Mouse (Mus musculus): ENCODE data around the gene Dnah3. TPM values are rescaled to one million over a fixed set of nuclear protein-coding genes. Genes with fewer than 3 reads are reported as not detected.

The Dnah3 gene
- polyA plus RNA-seq, 1 experiment from 2014 or later = 0.01 TPM

DNA sequence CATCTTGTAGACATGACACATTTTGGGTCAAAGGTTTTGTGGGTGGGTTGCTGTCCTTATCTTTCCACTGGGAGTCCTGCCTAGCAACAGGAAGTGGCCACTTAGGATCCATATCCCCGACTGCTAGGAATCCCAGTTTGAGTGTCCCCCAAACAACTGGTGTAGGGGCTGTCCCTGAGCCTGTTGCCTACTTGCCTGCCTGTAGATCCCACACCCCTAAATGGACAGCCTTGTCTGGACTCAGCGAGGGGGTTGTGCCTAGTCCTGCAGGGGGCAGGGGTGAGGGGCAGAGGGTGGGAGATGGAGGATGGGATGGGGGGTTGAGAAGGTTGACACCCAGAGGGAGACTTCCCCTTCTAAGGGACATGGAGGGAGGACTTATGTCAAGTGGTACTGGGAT lies 125.8 kb downstream of the Dnah3 start:
- WGBS = 69% methylated on average over 2 of the region's 2 CpGs
- H3K9ac ChIP-seq = no peak overlapping the region
- no peaks in the 10 kb centered on the region for H3K36me3 ChIP-seq
- no peak overlapping the region for H3K4me3 ChIP-seq (replicated peaks)
- no peak overlapping the region for H3K27ac ChIP-seq
- no peaks in the 10 kb centered on the region for H3K4me1 ChIP-seq
- no peaks in the 10 kb centered on the region for H3K9me3 ChIP-seq
- no peak overlapping the region for H3K4me2 ChIP-seq
- no peak for ATAC-seq (ENCODE audit: insufficient read depth, low FRiP score, low read depth)
- H3K27me3 ChIP-seq (replicated peaks) = no peaks in the 10 kb centered on the region

DNA sequence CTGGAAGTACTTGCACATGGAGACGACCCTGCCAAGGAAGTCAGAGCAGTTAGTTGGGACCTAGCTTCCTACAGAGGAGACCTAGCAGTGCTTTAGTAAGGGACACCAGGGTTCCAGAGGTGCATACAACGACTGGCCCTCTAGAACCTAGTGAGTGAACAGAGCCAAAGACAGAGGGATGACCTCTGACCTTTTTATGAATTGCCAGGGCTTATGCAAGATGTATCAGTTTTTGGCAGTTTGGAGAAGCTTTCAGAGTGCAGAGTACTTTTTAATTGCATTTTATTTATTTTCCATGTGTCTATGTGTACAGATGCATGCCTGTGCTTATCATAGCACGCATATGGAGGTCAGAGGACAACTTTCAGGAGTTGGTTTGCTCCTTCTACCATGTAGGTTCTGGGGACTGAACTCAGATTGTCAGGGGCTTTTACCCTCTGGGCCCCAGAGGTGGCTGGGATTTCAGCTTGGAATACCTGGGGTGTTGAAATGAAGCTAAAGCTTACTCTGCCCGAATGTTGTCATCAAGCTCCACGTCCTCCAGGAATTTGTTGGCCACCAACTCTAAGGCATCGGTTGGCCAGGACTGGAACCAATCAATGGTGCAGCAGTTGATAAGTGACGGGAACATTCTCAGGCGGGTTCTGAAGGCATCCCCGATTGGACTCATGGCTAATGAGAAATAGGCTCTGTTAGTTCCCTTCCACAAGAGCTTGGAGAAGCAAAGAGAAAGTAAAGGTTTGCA lies 129.3 kb downstream of the Dnah3 start:
- no peak overlapping the region for H3K9ac ChIP-seq
- H3K4me1 ChIP-seq = no peaks in the 10 kb centered on the region
- H3K27me3 ChIP-seq (replicated peaks) = no peaks in the 10 kb centered on the region
- H3K36me3 ChIP-seq = no peaks in the 10 kb centered on the region
- H3K4me2 ChIP-seq = no peak overlapping the region
- WGBS = 81% methylated on average over 9 of the region's 9 CpGs
- H3K4me3 ChIP-seq (replicated peaks) = no peak overlapping the region
- no peak overlapping the region for H3K27ac ChIP-seq
- no peak for ATAC-seq (ENCODE audit: insufficient read depth, low FRiP score, low read depth)
- no peaks in the 10 kb centered on the region for H3K9me3 ChIP-seq

DNA sequence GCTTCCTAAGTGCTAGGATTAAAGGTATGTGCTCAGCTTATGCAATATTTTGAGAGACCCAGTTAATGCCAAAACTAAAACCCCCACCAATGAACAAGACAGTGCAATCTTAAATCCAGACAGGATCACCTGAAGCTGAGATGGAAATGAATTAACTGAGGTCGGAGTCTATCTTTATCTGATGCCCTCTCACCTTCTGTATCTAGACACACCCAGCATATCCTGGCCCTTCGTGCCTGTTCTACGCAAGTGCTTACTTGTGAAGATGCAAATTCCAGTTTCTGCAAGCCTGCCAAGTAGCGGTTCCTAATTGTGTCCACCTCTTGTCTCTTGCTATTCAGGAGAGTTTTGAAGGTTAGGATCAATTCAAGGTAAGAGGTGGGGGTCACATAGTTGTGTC lies 129.9 kb downstream of the Dnah3 start:
- no peaks in the 10 kb centered on the region for H3K4me1 ChIP-seq
- ATAC-seq (ENCODE audit: insufficient read depth, low FRiP score, low read depth) = no peak
- H3K36me3 ChIP-seq = no peaks in the 10 kb centered on the region
- no peaks in the 10 kb centered on the region for H3K27me3 ChIP-seq (replicated peaks)
- H3K4me3 ChIP-seq (replicated peaks) = no peak overlapping the region
- 73% methylated on average over 4 of the region's 4 CpGs for WGBS
- no peak overlapping the region for H3K27ac ChIP-seq
- H3K9ac ChIP-seq = no peak overlapping the region
- no peak overlapping the region for H3K4me2 ChIP-seq
- H3K9me3 ChIP-seq = no peaks in the 10 kb centered on the region

GRCm38 (mm10) chr7:119961107-119961506 lies 134.0 kb downstream of the Dnah3 start:
- H3K27me3 ChIP-seq (replicated peaks) = no peaks in the 10 kb centered on the region
- no peak overlapping the region for H3K9ac ChIP-seq
- no peak overlapping the region for H3K4me3 ChIP-seq (replicated peaks)
- no peak for ATAC-seq (ENCODE audit: insufficient read depth, low FRiP score, low read depth)
- H3K4me1 ChIP-seq = no peaks in the 10 kb centered on the region
- no peaks in the 10 kb centered on the region for H3K36me3 ChIP-seq
- no peak overlapping the region for H3K27ac ChIP-seq
- H3K9me3 ChIP-seq = no peaks in the 10 kb centered on the region
- 52% methylated on average over 2 of the region's 2 CpGs for WGBS
- H3K4me2 ChIP-seq = no peak overlapping the region

DNA sequence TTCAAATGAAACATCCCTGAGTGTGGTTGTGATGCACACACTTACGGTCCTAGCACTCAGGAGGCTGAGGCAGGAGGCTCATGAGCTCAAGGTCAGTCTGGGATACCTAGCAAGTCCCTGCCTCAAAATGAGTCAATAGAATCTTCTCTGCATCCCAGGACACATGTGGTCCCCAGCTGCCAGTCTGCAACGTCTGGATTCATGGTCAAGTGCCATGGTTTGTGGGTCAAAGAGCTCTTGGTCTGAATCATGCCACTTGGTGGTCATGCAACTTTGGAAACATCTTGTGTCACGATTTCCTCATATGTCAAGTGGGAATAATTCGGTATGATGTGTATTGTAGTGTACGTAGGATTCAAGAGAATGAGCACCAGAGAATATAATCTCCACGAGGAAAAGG lies 134.5 kb downstream of the Dnah3 start:
- Histone ChIP-seq H3K4me3 (replicated peaks) (no peak overlapping the region), H3K4me2 (no peak overlapping the region), H3K27ac (no peak overlapping the region), H3K36me3 (no peaks in the 10 kb centered on the region), H3K9ac (no peak overlapping the region), H3K4me1 (no peaks in the 10 kb centered on the region), H3K9me3 (no peaks in the 10 kb centered on the region), H3K27me3 (replicated peaks) (no peaks in the 10 kb centered on the region)
- WGBS = 75% methylated on average over 6 of the region's 6 CpGs
- no peak for ATAC-seq (ENCODE audit: insufficient read depth, low FRiP score, low read depth)

- no peak overlapping the region for H3K27ac ChIP-seq
- WGBS = 71% methylated on average over 6 of the region's 6 CpGs
- H3K27me3 ChIP-seq (replicated peaks) = no peaks in the 10 kb centered on the region
- no peak overlapping the region for H3K4me2 ChIP-seq
- H3K4me3 ChIP-seq (replicated peaks) = no peak overlapping the region
- no peaks in the 10 kb centered on the region for H3K36me3 ChIP-seq
- H3K9ac ChIP-seq = no peak overlapping the region
- no peak for ATAC-seq (ENCODE audit: insufficient read depth, low FRiP score, low read depth)
- H3K9me3 ChIP-seq = no peaks in the 10 kb centered on the region
- no peaks in the 10 kb centered on the region for H3K4me1 ChIP-seq
These were observed 135.1 kb downstream of the Dnah3 start for GRCm38 (mm10) chr7:119960006-119960405.

DNA sequence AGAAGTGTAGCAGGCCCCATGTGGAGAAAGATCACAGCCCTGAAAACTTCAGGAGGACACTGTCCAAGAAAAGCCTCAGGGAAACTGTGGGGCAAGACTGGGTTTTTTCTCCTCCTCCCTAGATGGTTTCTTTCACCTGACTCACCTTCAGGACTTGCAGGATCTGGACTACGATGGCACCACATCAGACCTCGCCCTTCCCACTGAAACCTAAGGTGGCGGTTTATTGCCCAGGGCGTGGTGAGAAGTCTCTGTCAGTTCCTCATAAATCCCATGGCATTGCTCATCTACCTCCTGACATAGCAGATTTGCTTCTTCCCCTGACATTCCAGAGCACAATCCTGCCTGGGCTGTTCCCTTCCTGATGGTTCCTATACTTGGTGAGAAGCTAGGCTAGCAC lies 135.6 kb downstream of the Dnah3 start:
- H3K4me3 ChIP-seq (replicated peaks) = no peak overlapping the region
- no peak for ATAC-seq (ENCODE audit: insufficient read depth, low FRiP score, low read depth)
- 87% methylated on average over 4 of the region's 4 CpGs for WGBS

DNA sequence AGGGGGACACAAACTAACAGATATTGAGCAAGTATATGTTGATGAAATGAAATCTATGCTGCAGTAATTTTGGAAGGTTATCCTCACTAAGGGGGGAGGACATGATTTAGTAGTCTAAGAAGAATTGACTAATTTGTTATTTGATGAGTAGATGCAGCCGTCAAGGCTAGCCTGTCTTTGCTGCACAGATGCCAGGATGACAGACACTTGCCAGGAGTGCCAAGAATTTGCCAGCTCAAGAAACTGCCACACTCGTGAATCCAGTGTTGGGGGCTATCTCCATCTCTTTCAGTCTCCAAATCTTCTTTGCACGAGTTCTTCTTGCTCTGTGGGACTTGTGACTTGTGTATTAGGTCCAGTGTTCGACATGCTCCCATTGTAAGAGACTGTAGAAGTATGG lies 136.0 kb downstream of the Dnah3 start:
- H3K27me3 ChIP-seq (replicated peaks) = no peaks in the 10 kb centered on the region
- 63% methylated on average over 4 of the region's 4 CpGs for WGBS
- no peak for ATAC-seq (ENCODE audit: insufficient read depth, low FRiP score, low read depth)
- H3K9me3 ChIP-seq = no peaks in the 10 kb centered on the region
- no peak overlapping the region for H3K9ac ChIP-seq
- H3K4me1 ChIP-seq = no peaks in the 10 kb centered on the region
- no peaks in the 10 kb centered on the region for H3K36me3 ChIP-seq
- no peak overlapping the region for H3K27ac ChIP-seq
- no peak overlapping the region for H3K4me2 ChIP-seq
- no peak overlapping the region for H3K4me3 ChIP-seq (replicated peaks)

More for the DNA sequence above, 135.6 kb downstream of the Dnah3 start:
- Histone ChIP-seq H3K4me1 (no peaks in the 10 kb centered on the region), H3K4me2 (no peak overlapping the region), H3K27me3 (replicated peaks) (no peaks in the 10 kb centered on the region), H3K9ac (no peak overlapping the region), H3K36me3 (no peaks in the 10 kb centered on the region), H3K27ac (no peak overlapping the region), H3K9me3 (no peaks in the 10 kb centered on the region)

- Histone ChIP-seq H3K4me1 (no peaks in the 10 kb centered on the region), H3K36me3 (no peaks in the 10 kb centered on the region), H3K4me3 (replicated peaks) (no peak overlapping the region), H3K4me2 (no peak overlapping the region), H3K27me3 (replicated peaks) (no peaks in the 10 kb centered on the region), H3K9ac (no peak overlapping the region), H3K9me3 (no peaks in the 10 kb centered on the region), H3K27ac (no peak overlapping the region)
- ATAC-seq (ENCODE audit: insufficient read depth, low FRiP score, low read depth) = no peak
These were observed 137.7 kb downstream of the Dnah3 start for GRCm38 (mm10) chr7:119957421-119957820.

DNA sequence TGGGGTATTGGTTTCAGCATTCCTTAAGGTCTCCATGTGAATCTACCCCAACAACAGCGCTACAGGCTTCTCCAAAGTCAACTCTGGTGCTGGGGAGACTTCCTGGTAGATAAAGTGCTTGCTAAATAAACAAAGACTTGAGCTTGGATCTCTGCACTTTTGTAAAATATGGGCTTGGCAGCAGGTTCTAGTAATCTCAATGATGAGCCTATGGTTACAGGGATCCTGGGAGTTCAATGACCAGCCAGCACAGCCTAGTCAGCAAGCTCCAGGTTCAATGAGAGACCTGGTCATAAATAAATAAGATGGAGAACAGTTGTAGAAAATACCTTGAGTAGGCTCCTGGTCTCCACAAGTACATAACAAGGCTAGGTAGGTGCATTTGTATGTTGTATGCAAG lies 141.0 kb downstream of the Dnah3 start:
- 72% methylated on average over 1 of the region's 1 CpGs for WGBS
- Histone ChIP-seq H3K4me3 (replicated peaks) (no peak overlapping the region), H3K9me3 (no peaks in the 10 kb centered on the region), H3K27ac (no peak overlapping the region), H3K9ac (no peak overlapping the region), H3K4me2 (no peak overlapping the region), H3K27me3 (replicated peaks) (no peaks in the 10 kb centered on the region), H3K4me1 (no peaks in the 10 kb centered on the region), H3K36me3 (no peaks in the 10 kb centered on the region)
- ATAC-seq (ENCODE audit: insufficient read depth, low FRiP score, low read depth) = no peak

DNA sequence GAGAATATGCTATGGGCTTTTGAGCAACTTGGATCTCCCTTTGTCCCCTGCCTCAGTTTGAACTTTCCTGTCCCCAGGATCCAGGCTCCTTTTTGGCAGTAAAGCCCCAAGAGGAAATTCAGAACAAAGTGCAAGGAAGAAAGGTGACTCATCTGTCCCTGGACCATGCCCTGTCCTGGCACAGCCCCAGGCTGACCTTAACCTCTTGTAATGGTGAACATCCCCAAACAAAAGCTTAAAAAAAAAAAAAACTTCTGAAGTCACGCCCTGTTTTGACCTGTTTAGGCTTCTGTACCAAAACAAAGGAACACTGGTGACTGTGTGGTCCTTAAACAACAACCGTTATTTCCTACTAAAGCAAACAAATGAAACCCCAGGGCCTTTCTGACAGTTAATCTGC lies 153.5 kb downstream of the Dnah3 start:
- WGBS = 57% methylated on average over 2 of the region's 2 CpGs
- Histone ChIP-seq H3K4me1 (no peaks in the 10 kb centered on the region), H3K27me3 (replicated peaks) (no peaks in the 10 kb centered on the region), H3K4me2 (no peak overlapping the region), H3K4me3 (replicated peaks) (no peak overlapping the region), H3K27ac (no peak overlapping the region), H3K9ac (no peak overlapping the region), H3K9me3 (no peaks in the 10 kb centered on the region), H3K36me3 (no peaks in the 10 kb centered on the region)
- no peak for ATAC-seq (ENCODE audit: insufficient read depth, low FRiP score, low read depth)

DNA sequence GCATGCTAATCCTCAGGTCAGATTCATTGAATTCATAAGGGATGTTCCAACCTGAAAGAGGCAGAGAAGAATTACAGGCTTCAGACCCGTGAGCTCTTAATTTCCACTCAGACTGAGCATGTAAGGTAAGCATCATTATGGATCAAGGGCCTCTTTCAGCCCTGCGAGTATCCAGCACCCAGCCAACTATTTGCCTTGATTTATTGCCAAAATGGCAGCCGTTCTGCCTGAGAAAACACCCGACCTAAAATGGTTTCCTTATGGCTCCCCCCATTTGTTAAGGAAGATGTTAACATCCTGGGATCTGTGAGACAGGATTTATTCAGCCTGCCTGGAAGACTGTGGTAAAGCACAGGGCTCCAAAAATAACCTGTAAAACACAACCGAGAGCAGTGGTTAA lies 158.0 kb downstream of the Dnah3 start:
- no peak overlapping the region for H3K4me3 ChIP-seq (replicated peaks)
- H3K36me3 ChIP-seq = no peaks in the 10 kb centered on the region
- no peaks in the 10 kb centered on the region for H3K9me3 ChIP-seq
- WGBS = 61% methylated on average over 5 of the region's 5 CpGs
- no peak overlapping the region for H3K9ac ChIP-seq
- H3K4me1 ChIP-seq = no peaks in the 10 kb centered on the region
- H3K27me3 ChIP-seq (replicated peaks) = no peaks in the 10 kb centered on the region
- H3K4me2 ChIP-seq = no peak overlapping the region
- ATAC-seq (ENCODE audit: insufficient read depth, low FRiP score, low read depth) = no peak
- no peak overlapping the region for H3K27ac ChIP-seq

GRCm38 (mm10) chr7:119936321-119936720 lies 158.8 kb downstream of the Dnah3 start:
- Histone ChIP-seq H3K9me3 (no peaks in the 10 kb centered on the region), H3K36me3 (no peaks in the 10 kb centered on the region), H3K9ac (no peak overlapping the region), H3K4me2 (no peak overlapping the region), H3K4me1 (no peaks in the 10 kb centered on the region), H3K4me3 (replicated peaks) (no peak overlapping the region), H3K27me3 (replicated peaks) (no peaks in the 10 kb centered on the region), H3K27ac (no peak overlapping the region)
- no peak for ATAC-seq (ENCODE audit: insufficient read depth, low FRiP score, low read depth)
